Mouse (Mus musculus) left cerebral cortex, adult 2 months (tissue): ENCODE results near the gene Oscar. TPM values are rescaled to one million over a fixed set of nuclear protein-coding genes. Genes with fewer than 3 reads are reported as not detected.
"Not testable (repeated sequence)": the region's sequence is repeated elsewhere in the genome, so short reads cannot be mapped to it uniquely, and the experiment has no call there.

Experiments
- DNase-seq, 2 experiments: peaks; one replicate each; pipeline ENCODE4 v3.0.0; 2021 to 2022; ENCODE audit warnings: low spot score in 2 of 2, mixed read lengths in 1 of 2; ENCODE audit errors: extremely low spot score in 1 of 2
- H3K27ac ChIP-seq: fragments of 200-600 bp; 2 replicates; pipeline ENCODE4 v1.8.1; 2022
- H3K4me3 ChIP-seq: fragments of 200-600 bp; 2 replicates; pipeline ENCODE4 v1.8.1; 2022
- CTCF ChIP-seq: fragments of 200-600 bp; IDR thresholded peaks from 2 replicates; pipeline ENCODE4 v1.8.1; 2022; ENCODE audit warnings: antibody characterized with exemption, mild to moderate bottlenecking, moderate library complexity
- intact Hi-C: fragments of 180-260 bp; cut with DNase I; formaldehyde crosslinking; loops from one replicate; pipeline ENCODE4 v1.15.1; 2025
- microRNA-seq, 2 experiments: library from miRNA; unstranded; fragments of <30 nt; microRNA quantifications; one replicate each; pipeline ENCODE4 v1.2.0; 2021
- total RNA-seq, 2 experiments: library from RNA; stranded (reverse); gene quantifications; 2 replicates each; pipeline ENCODE4 v1.2.3; 2021

The Oscar gene
- total RNA-seq, 2 experiments from 2014 or later, result 0.93 to 1.4 TPM

DNA sequence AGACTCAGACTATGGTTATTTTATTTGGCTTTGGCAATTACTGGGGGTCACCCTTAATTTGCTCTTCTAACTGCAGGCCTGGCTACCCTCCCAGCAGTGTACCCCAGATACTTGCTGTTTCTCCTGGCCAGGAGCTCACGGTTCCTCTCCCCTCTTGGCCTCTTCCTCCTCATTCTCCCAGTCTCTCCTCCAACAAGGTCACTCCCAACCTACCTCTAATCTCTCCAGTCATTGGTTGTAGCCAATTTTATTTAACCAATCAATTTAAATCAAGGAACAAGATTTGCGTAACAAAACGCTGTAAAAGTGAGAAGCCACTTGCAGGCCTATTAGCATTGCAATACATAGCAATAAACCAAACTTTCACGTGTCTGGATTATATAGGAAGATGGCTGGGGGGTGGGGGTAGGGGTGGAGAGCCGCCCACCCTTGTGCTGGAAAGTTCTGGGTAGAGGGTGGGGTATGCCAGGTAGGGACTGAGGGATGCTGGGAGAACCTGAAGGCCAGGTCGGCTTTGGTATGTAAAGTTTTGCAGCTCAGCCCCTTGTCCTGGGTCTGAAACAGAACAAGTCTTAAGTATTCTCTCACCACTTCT is 36.9 kb downstream of the Oscar start:
- intact Hi-C loops, result no loop called here
- Histone ChIP-seq H3K4me3 (no peak overlapping the region), H3K27ac (no peak overlapping the region)
- DNase-seq, result no peak
- TF ChIP-seq CTCF, result no peak

GRCm38 (mm10) chr7:3578196-3578595 is 37.8 kb downstream of the Oscar start:
- DNase-seq, result no peak
- Histone ChIP-seq H3K27ac (no peak overlapping the region), H3K4me3 (no peak overlapping the region)
- intact Hi-C loops, result no loop called here
- TF ChIP-seq CTCF, result no peak; the same call in 1 of the 2 replicates

GRCm38 (mm10) chr7:3576354-3577124 is 39.4 kb downstream of the Oscar start:
- no peak for DNase-seq
- no peak for TF ChIP-seq CTCF
- Histone ChIP-seq H3K27ac (no peak overlapping the region), H3K4me3 (no peak overlapping the region)
- intact Hi-C loops, result no loop called here

DNA sequence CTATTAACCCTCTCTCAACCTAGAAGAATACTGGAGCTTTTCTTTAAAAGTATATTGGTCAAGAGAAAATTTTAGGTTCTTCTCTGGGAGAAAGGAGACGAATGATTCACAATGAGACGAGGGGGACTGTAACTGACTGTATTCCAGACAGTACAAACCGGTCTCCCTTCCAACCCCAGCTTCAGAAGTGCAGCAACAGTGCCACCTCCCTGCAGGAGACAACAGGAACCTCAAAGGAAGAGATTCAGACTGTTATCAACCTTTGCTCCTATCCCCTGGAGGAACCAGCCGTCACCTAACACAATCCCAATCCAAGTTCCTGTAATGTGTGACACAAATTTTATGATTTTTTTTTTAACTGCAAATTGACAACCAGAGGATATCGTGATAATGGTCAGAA is 41.7 kb downstream of the Oscar start:
- peak; percentile 57 for TF ChIP-seq CTCF
- H3K4me3 ChIP-seq, result no peak overlapping the region

GRCm38 (mm10) chr7:3571847-3572246 is 44.1 kb downstream of the Oscar start:
- Histone ChIP-seq H3K27ac (no peak overlapping the region), H3K4me3 (no peak overlapping the region)
- TF ChIP-seq CTCF, result no peak
- intact Hi-C loops, result no loop called here
- no peak for DNase-seq

More for the DNA sequence above, 41.7 kb downstream of the Oscar start:
- H3K27ac ChIP-seq, result no peak overlapping the region
- intact Hi-C loops, result no loop called here
- peak; percentile 36 to 41 for DNase-seq

DNA sequence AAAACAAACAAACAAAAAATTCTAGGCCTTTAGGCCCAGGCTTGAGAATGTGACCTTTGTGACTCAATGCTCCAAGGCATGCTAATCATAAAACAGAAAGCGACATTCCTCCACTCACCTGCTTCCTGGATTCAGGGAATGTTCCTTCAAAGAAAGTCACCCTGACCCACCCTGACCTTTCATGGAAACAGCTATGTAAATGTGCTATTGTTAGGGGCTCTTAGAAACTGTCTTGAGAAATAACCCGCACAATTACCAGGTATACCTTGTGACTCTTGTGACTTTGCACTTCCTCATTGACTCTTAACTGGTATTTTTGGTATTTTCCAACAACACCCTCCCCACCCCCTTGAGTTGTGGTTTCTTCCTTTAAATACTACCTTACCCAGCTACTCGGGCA is 45.4 kb downstream of the Oscar start:
- DNase-seq, H3K4me3 ChIP-seq, H3K27ac ChIP-seq, intact Hi-C loops: not testable (repeated sequence)

DNA sequence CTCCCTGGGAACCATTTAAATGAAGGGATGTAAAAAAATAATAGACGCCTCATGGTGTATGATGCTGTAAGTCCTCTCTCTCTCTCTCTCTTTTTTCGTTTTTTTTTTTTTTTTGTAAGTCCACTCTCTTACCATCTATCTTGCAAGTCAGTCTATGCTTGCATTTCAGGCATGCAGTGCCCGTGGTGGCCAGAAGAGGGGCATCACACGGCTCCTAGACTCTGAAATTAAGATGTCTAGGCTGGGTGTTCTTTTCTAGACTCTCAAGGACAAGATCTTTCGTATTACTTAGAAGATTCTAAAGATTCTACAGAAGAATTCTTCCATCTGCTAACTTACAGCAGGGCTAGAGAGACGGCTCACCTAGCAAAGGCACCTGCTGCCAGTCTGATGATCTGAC is 46.2 kb downstream of the Oscar start:
- Histone ChIP-seq H3K4me3 (no peak overlapping the region), H3K27ac (no peak overlapping the region)
- intact Hi-C loops, result no loop called here
- TF ChIP-seq CTCF, result peak; percentile 26
- DNase-seq, result no peak

DNA sequence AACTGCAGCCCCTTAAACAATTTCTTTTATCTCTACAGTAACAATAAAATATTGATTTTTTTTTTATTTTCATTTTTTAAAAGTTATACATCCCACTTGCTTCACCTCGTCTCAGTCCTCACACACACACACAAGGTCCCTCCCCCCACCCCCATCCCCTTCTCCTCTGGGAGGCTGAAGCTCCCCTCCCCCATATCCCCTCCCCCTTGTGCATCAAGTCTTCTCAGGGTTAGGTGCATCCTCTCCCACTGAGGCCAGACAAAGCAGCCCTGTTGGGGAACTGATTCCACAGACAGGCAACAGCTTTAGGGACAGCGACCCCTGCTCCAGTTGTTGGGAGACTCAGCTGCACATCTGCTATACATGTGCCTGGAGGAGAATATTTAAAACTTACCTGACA is 48.6 kb downstream of the Oscar start:
- intact Hi-C loops, result no loop called here
- no peak for TF ChIP-seq CTCF
- Histone ChIP-seq H3K27ac (no peak overlapping the region), H3K4me3 (no peak overlapping the region)
- DNase-seq, result no peak

Small RNAs within 50 kb of the gene (microRNA-seq; reads per million reads assigned to microRNA genes)
- gene Gm25100 (0 reads per million in 2 experiments), gene Mir3572 (6.1 to 7.6 reads per million in 2 experiments)

Other genes with a start within 250 kb of the Oscar start
- 100 to 1,000 TPM; 176 to 186 TPM for gene Cacng8, start 225.5 kb downstream of the Oscar start, total RNA-seq
- gene Cacng6, start 192.0 kb downstream of the Oscar start, total RNA-seq, result 1 to 10 TPM; 1.2 TPM
- under 1 TPM in 1 of 2 experiments, not detected in 1; 0.28 TPM for gene Tarm1, start 113.5 kb downstream of the Oscar start, total RNA-seq
- 100 to 1,000 TPM; 490 to 497 TPM for gene Ndufa3, start 1.2 kb upstream of the Oscar start, total RNA-seq
- 10 to 100 TPM; 34.7 to 41.0 TPM for gene Tfpt, start 13.8 kb upstream of the Oscar start, total RNA-seq
- 10 to 100 TPM; 47.1 to 56.9 TPM for gene Prpf31, start 13.8 kb upstream of the Oscar start, total RNA-seq
- 10 to 100 TPM; 52.4 to 54.3 TPM for gene Cnot3, start 29.1 kb upstream of the Oscar start, total RNA-seq
- gene Leng1, start 49.7 kb upstream of the Oscar start, total RNA-seq, result 1 to 10 TPM; 5.4 to 6.1 TPM
- gene Tmc4, start 61.4 kb upstream of the Oscar start, total RNA-seq, result 10 to 100 TPM in 1 of 2 experiments, 1 to 10 TPM in 1; 7.4 to 14.6 TPM
- 10 to 100 TPM; 77.0 to 79.0 TPM for gene Tsen34, start 76.7 kb upstream of the Oscar start, total RNA-seq
- gene Mboat7, start 77.4 kb upstream of the Oscar start, total RNA-seq, result 100 to 1,000 TPM; 235 to 238 TPM
- gene Rps9, start 87.8 kb upstream of the Oscar start, total RNA-seq, result 100 to 1,000 TPM; 325 to 326 TPM
- under 1 TPM; 0.16 to 0.25 TPM for gene Pirb, start 104.2 kb upstream of the Oscar start, total RNA-seq
- not detected for gene Gm15448, start 209.5 kb upstream of the Oscar start, total RNA-seq
- gene Pira2, start 228.9 kb upstream of the Oscar start, total RNA-seq, result not detected